Mouse (Mus musculus): ENCODE results near the gene Acsf3. TPM values are rescaled to one million over a fixed set of nuclear protein-coding genes. Genes with fewer than 3 reads are reported as not detected.

Gene Acsf3
- polyA plus RNA-seq, 1 experiment from 2014 or later: 19.2 TPM

- 82% methylated on average over 3 of the region's 3 CpGs for WGBS
- H3K27me3 ChIP-seq (ENCODE audit: low read depth, poor library complexity, severe bottlenecking): no peaks in the 10 kb centered on the region
Observed at GRCm38 (mm10) chr8:122805349-122805748, 30.1 kb downstream of the Acsf3 start.

GRCm38 (mm10) chr8:122806956-122807538 is 31.8 kb downstream of the Acsf3 start:
- WGBS: 87% methylated on average over 7 of the region's 7 CpGs
- Histone ChIP-seq H3K36me3 (peaks cover 36% of the 10 kb centered on the region), H3K9me3 (replicated peaks) (no peaks in the 10 kb centered on the region), H3K27ac (no peak overlapping the region; the same call in none of the 2 replicates), H3K4me1 (peaks cover 77% of the 10 kb centered on the region), H3K27me3 (ENCODE audit: low read depth, poor library complexity, severe bottlenecking) (no peaks in the 10 kb centered on the region), H3K4me3 (no peak overlapping the region)
- no peak for DNase-seq (ENCODE audit: low spot score)

More at GRCm38 (mm10) chr8:122805349-122805748, 30.1 kb downstream of the Acsf3 start:
- no peak for DNase-seq (ENCODE audit: low spot score)
- Histone ChIP-seq H3K9me3 (replicated peaks) (no peaks in the 10 kb centered on the region), H3K4me1 (peaks cover 60% of the 10 kb centered on the region), H3K27ac (peak overlapping the region; percentile 78), H3K4me3 (no peak overlapping the region), H3K36me3 (peaks cover 22% of the 10 kb centered on the region)

- Histone ChIP-seq H3K27me3 (ENCODE audit: low read depth, poor library complexity, severe bottlenecking) (no peaks in the 10 kb centered on the region), H3K36me3 (peaks cover 32% of the 10 kb centered on the region), H3K27ac (peak overlapping the region; percentile 47; the same call in 1 of the 2 replicates), H3K9me3 (replicated peaks) (no peaks in the 10 kb centered on the region), H3K4me3 (no peak overlapping the region), H3K4me1 (peaks cover 73% of the 10 kb centered on the region)
- no peak for DNase-seq (ENCODE audit: low spot score)
- WGBS: 89% methylated on average over 4 of the region's 4 CpGs
Observed at GRCm38 (mm10) chr8:122807907-122808306, 32.6 kb downstream of the Acsf3 start.

- Histone ChIP-seq H3K4me3 (no peak overlapping the region), H3K4me1 (peaks cover 61% of the 10 kb centered on the region), H3K9me3 (replicated peaks) (no peaks in the 10 kb centered on the region), H3K27me3 (ENCODE audit: low read depth, poor library complexity, severe bottlenecking) (0 out of 2 replicates have a peak, but pooled peaks cover 3% of the 10 kb centered on the region), H3K27ac (0 out of 2 replicates have a peak overlapping the region, but pooled peaks have one; percentile 21), H3K36me3 (peaks cover 38% of the 10 kb centered on the region)
- no peak for DNase-seq (ENCODE audit: low spot score)
- 81% methylated on average over 8 of the region's 8 CpGs for WGBS
Observed at GRCm38 (mm10) chr8:122810376-122810775, 35.1 kb downstream of the Acsf3 start.

GRCm38 (mm10) chr8:122811870-122812494 is 36.7 kb downstream of the Acsf3 start:
- WGBS: 87% methylated on average over 16 of the region's 16 CpGs
- no peak overlapping the region; the same call in 1 of the 2 replicates for H3K27ac ChIP-seq

GRCm38 (mm10) chr8:122812610-122813250 is 37.4 kb downstream of the Acsf3 start:
- DNase-seq (ENCODE audit: low spot score): no peak

More at GRCm38 (mm10) chr8:122811870-122812494, 36.7 kb downstream of the Acsf3 start:
- peaks cover 46% of the 10 kb centered on the region for H3K4me1 ChIP-seq
- H3K36me3 ChIP-seq: peaks cover 38% of the 10 kb centered on the region
- H3K4me3 ChIP-seq: no peak overlapping the region
- H3K9me3 ChIP-seq (replicated peaks): no peaks in the 10 kb centered on the region
- H3K27me3 ChIP-seq (ENCODE audit: low read depth, poor library complexity, severe bottlenecking): 0 out of 2 replicates have a peak, but pooled peaks cover 3% of the 10 kb centered on the region
- DNase-seq (ENCODE audit: low spot score): no peak

GRCm38 (mm10) chr8:122814608-122815007 is 39.3 kb downstream of the Acsf3 start:
- WGBS: 48% methylated on average over 7 of the region's 7 CpGs
- H3K36me3 ChIP-seq: peaks cover 45% of the 10 kb centered on the region

More at GRCm38 (mm10) chr8:122812610-122813250, 37.4 kb downstream of the Acsf3 start:
- no peak overlapping the region for H3K4me3 ChIP-seq
- peaks cover 45% of the 10 kb centered on the region for H3K36me3 ChIP-seq
- H3K4me1 ChIP-seq: peaks cover 42% of the 10 kb centered on the region
- no peak overlapping the region for H3K27ac ChIP-seq
- 82% methylated on average over 14 of the region's 14 CpGs for WGBS
- no peaks in the 10 kb centered on the region for H3K9me3 ChIP-seq (replicated peaks)
- H3K27me3 ChIP-seq (ENCODE audit: low read depth, poor library complexity, severe bottlenecking): 0 out of 2 replicates have a peak, but pooled peaks cover 8% of the 10 kb centered on the region

GRCm38 (mm10) chr8:122816965-122817364 is 41.7 kb downstream of the Acsf3 start:
- H3K4me1 ChIP-seq: peaks cover 39% of the 10 kb centered on the region
- DNase-seq (ENCODE audit: low spot score): no peak
- no peaks in the 10 kb centered on the region for H3K9me3 ChIP-seq (replicated peaks)
- WGBS: 94% methylated on average over 6 of the region's 6 CpGs
- H3K27ac ChIP-seq: no peak overlapping the region
- no peak overlapping the region for H3K4me3 ChIP-seq
- H3K27me3 ChIP-seq (ENCODE audit: low read depth, poor library complexity, severe bottlenecking): 0 out of 2 replicates have a peak, but pooled peaks cover 8% of the 10 kb centered on the region
- H3K36me3 ChIP-seq: peaks cover 30% of the 10 kb centered on the region

More at GRCm38 (mm10) chr8:122814608-122815007, 39.3 kb downstream of the Acsf3 start:
- H3K9me3 ChIP-seq (replicated peaks): no peaks in the 10 kb centered on the region
- peaks cover 51% of the 10 kb centered on the region for H3K4me1 ChIP-seq
- peak overlapping the region; percentile 62; the same call in 1 of the 2 replicates for H3K27ac ChIP-seq
- H3K4me3 ChIP-seq: no peak overlapping the region
- DNase-seq (ENCODE audit: low spot score): no peak
- H3K27me3 ChIP-seq (ENCODE audit: low read depth, poor library complexity, severe bottlenecking): 0 out of 2 replicates have a peak, but pooled peaks cover 8% of the 10 kb centered on the region

GRCm38 (mm10) chr8:122817724-122818496 is 42.6 kb downstream of the Acsf3 start:
- WGBS: 54% methylated on average over 13 of the region's 13 CpGs
- Histone ChIP-seq H3K27ac (peak overlapping the region; percentile 53), H3K4me1 (peaks cover 35% of the 10 kb centered on the region), H3K36me3 (peaks cover 25% of the 10 kb centered on the region), H3K4me3 (no peak overlapping the region), H3K9me3 (replicated peaks) (no peaks in the 10 kb centered on the region), H3K27me3 (ENCODE audit: low read depth, poor library complexity, severe bottlenecking) (0 out of 2 replicates have a peak, but pooled peaks cover 8% of the 10 kb centered on the region)
- DNase-seq (ENCODE audit: low spot score): no peak

- Histone ChIP-seq H3K27ac (no peak overlapping the region), H3K9me3 (replicated peaks) (no peaks in the 10 kb centered on the region), H3K4me3 (no peak overlapping the region), H3K27me3 (ENCODE audit: low read depth, poor library complexity, severe bottlenecking) (0 out of 2 replicates have a peak, but pooled peaks cover 5% of the 10 kb centered on the region), H3K4me1 (peaks cover 36% of the 10 kb centered on the region), H3K36me3 (peaks cover 12% of the 10 kb centered on the region)
- WGBS: 51% methylated on average over 11 of the region's 11 CpGs
- DNase-seq (ENCODE audit: low spot score): no peak
Observed at GRCm38 (mm10) chr8:122819776-122820175, 44.5 kb downstream of the Acsf3 start.

GRCm38 (mm10) chr8:122824571-122824970 is 49.3 kb downstream of the Acsf3 start:
- no peaks in the 10 kb centered on the region for H3K36me3 ChIP-seq
- 34% methylated on average over 5 of the region's 5 CpGs for WGBS
- H3K27me3 ChIP-seq (ENCODE audit: low read depth, poor library complexity, severe bottlenecking): 0 out of 2 replicates have a peak, but pooled peaks cover 5% of the 10 kb centered on the region
- H3K27ac ChIP-seq: peak overlapping the region; percentile 72
- DNase-seq (ENCODE audit: low spot score): no peak
- H3K4me1 ChIP-seq: peaks cover 36% of the 10 kb centered on the region
- H3K4me3 ChIP-seq: no peak overlapping the region
- H3K9me3 ChIP-seq (replicated peaks): no peaks in the 10 kb centered on the region

GRCm38 (mm10) chr8:122824986-122825385 is 49.7 kb downstream of the Acsf3 start:
- peaks cover 32% of the 10 kb centered on the region for H3K4me1 ChIP-seq
- 92% methylated on average over 9 of the region's 9 CpGs for WGBS
- H3K27ac ChIP-seq: peak overlapping the region; percentile 72

More at GRCm38 (mm10) chr8:122824986-122825385, 49.7 kb downstream of the Acsf3 start:
- no peak for DNase-seq (ENCODE audit: low spot score)
- Histone ChIP-seq H3K27me3 (ENCODE audit: low read depth, poor library complexity, severe bottlenecking) (0 out of 2 replicates have a peak, but pooled peaks cover 5% of the 10 kb centered on the region), H3K9me3 (replicated peaks) (no peaks in the 10 kb centered on the region), H3K36me3 (no peaks in the 10 kb centered on the region), H3K4me3 (no peak overlapping the region)
